Mouse (Mus musculus): ENCODE results near the gene Cbx2. TPM values are rescaled to one million over a fixed set of nuclear protein-coding genes. Genes with fewer than 3 reads are reported as not detected.

Gene Cbx2
- polyA plus RNA-seq, 1 experiment from 2014 or later = 115 TPM

- peak overlapping the region; percentile 100 for H3K27ac ChIP-seq
- peaks cover 42% of the 10 kb centered on the region for H3K36me3 ChIP-seq (replicated peaks)
- no peaks in the 10 kb centered on the region for H3K9me3 ChIP-seq
- peak overlapping the region; percentile 95 for H3K4me3 ChIP-seq
- DNase-seq (ENCODE audit: extremely low spot score, low spot score) = no peak
- peaks cover 54% of the 10 kb centered on the region for H3K4me1 ChIP-seq
- under 1% methylated on average over 15 of the region's 15 CpGs for WGBS
- peaks cover 35% of the 10 kb centered on the region for H3K27me3 ChIP-seq (ENCODE audit: poor library complexity, severe bottlenecking)
These were observed 836 bp downstream of the Cbx2 start for GRCm38 (mm10) chr11:119023616-119023980.

DNA sequence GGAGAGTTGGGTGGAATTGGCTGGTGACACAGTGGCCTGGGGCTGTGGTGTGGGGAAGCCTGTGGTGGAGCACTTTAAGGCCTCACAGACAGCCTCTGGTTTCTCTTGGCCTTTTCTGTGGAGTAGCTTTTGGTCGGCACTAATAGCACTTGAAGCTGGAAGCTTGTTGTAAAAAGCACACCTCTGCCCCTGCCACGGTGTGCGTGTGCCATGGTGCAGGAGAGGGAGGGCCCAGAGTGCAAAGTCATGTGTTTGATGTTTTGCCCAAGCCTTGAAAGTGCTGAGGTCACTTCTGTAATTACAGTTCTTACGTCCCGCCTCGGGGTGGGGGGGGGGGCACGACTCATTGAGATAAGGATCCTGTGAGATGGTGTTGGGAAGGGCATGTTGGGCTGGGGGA is 1.5 kb downstream of the Cbx2 start:
- no peak for DNase-seq (ENCODE audit: extremely low spot score, low spot score)
- H3K4me3 ChIP-seq = peak overlapping the region; percentile 95
- 27% methylated on average over 7 of the region's 7 CpGs for WGBS
- peaks cover 61% of the 10 kb centered on the region for H3K4me1 ChIP-seq
- H3K27ac ChIP-seq = peak overlapping the region; percentile 100
- peaks cover 49% of the 10 kb centered on the region for H3K36me3 ChIP-seq (replicated peaks)
- no peaks in the 10 kb centered on the region for H3K9me3 ChIP-seq
- H3K27me3 ChIP-seq (ENCODE audit: poor library complexity, severe bottlenecking) = peaks cover 29% of the 10 kb centered on the region

DNA sequence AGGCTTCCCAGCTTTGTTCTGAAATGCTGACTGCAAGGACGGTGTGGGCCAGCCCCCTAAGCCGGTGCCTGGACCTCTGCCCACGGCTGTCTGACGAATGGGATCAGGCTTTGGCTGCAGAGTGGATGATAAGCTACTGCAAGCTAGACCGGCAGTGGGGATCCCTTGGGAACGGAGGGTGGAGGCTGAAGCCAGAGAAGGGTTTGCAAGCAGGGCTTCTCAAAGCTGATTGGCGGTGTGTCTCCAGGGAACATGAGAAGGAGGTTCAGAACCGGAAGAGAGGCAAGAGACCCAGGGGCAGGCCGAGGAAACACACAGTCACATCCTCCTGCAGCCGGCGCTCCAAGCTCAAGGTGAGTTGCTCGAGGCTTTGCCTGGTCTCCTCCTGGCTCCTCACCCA is 3.4 kb downstream of the Cbx2 start:
- H3K27ac ChIP-seq = no peak overlapping the region
- H3K9me3 ChIP-seq = no peaks in the 10 kb centered on the region
- peak overlapping the region; percentile 11; the same call in 1 of the 2 replicates for H3K4me3 ChIP-seq
- peaks cover 9% of the 10 kb centered on the region for H3K27me3 ChIP-seq (ENCODE audit: poor library complexity, severe bottlenecking)
- 81% methylated on average over 12 of the region's 12 CpGs for WGBS
- DNase-seq (ENCODE audit: extremely low spot score, low spot score) = no peak
- peaks cover 70% of the 10 kb centered on the region for H3K4me1 ChIP-seq
- H3K36me3 ChIP-seq (replicated peaks) = peaks cover 67% of the 10 kb centered on the region

DNA sequence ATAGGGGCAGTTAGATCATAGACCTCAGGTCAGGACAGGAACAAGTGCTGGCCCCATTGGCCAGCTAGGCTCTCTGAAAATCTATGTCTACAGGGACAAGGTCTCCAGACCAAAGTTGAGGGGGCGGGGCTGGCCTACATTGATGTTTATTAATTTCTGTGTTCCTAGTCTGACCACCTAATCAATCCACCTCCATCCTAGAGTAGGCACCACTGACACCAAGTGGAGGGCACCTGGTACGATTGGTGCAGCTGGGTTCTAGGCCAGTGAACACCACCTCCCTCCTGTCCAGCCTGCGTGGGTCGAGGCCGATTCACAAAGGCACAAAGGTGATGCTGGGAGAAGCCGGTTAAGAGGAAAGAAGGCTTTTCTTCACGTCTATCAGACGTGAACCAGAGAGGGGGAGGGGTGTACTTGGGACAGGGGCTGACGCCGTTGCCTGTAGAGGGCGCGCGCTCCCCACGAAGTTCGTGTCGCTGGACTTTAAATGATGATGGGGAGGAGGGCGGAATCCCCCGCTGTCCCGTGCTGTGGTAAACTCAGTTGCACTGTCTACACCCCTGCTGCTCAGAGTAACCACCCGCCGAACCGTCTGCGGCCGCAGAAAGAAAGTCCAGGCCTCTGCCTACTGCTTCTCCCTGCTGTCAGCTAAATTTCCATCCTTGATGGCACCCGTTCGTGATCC is 11.3 kb downstream of the Cbx2 start:
- Histone ChIP-seq H3K4me1 (peaks cover 66% of the 10 kb centered on the region), H3K4me3 (peak overlapping the region; percentile 33), H3K9me3 (no peaks in the 10 kb centered on the region), H3K36me3 (replicated peaks) (peaks cover 37% of the 10 kb centered on the region), H3K27ac (no peak overlapping the region; the same call in 1 of the 2 replicates), H3K27me3 (ENCODE audit: poor library complexity, severe bottlenecking) (peaks cover 65% of the 10 kb centered on the region)
- WGBS = under 1% methylated on average over 26 of the region's 26 CpGs
- peak; percentile 80 for DNase-seq (ENCODE audit: extremely low spot score, low spot score)

- Histone ChIP-seq H3K4me1 (peaks cover 66% of the 10 kb centered on the region), H3K27me3 (ENCODE audit: poor library complexity, severe bottlenecking) (peaks cover 72% of the 10 kb centered on the region), H3K4me3 (peak overlapping the region; percentile 33), H3K9me3 (no peaks in the 10 kb centered on the region), H3K36me3 (replicated peaks) (peaks cover 35% of the 10 kb centered on the region), H3K27ac (no peak overlapping the region)
- WGBS = under 1% methylated on average over 19 of the region's 19 CpGs
- no peak for DNase-seq (ENCODE audit: extremely low spot score, low spot score)
These were observed 11.9 kb downstream of the Cbx2 start for GRCm38 (mm10) chr11:119034635-119035034.

GRCm38 (mm10) chr11:119035094-119035685 is 12.4 kb downstream of the Cbx2 start:
- H3K4me3 ChIP-seq = peak overlapping the region; percentile 33
- H3K27me3 ChIP-seq (ENCODE audit: poor library complexity, severe bottlenecking) = peaks cover 77% of the 10 kb centered on the region
- H3K36me3 ChIP-seq (replicated peaks) = peaks cover 29% of the 10 kb centered on the region
- H3K27ac ChIP-seq = no peak overlapping the region
- DNase-seq (ENCODE audit: extremely low spot score, low spot score) = no peak
- 2% methylated on average over 21 of the region's 21 CpGs for WGBS
- peaks cover 66% of the 10 kb centered on the region for H3K4me1 ChIP-seq
- H3K9me3 ChIP-seq = no peaks in the 10 kb centered on the region

DNA sequence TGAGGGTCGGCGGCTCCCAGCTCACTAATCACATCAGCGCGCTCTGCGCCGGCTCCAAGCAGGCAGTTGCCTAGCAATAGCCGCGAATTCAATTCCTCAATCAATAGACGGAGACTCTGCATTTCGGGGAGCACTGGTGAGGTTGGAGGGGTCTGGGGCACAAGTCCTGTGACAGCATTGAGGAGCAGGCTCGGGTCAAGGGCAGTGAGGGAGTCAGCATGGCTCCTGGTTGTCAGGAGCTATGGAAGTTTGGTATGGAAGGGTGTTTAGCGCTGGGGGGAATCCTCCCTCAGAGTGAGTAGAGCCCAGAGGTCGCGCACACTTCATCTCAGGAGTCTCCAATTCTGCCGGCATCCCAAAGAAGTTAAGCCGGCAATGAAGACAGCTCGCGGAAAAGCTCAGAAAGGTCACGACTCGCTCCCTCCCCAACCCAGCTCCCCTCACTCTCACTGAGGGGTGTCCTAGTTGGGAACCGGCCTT is 13.0 kb downstream of the Cbx2 start:
- H3K4me1 ChIP-seq = peaks cover 70% of the 10 kb centered on the region
- WGBS = under 1% methylated on average over 21 of the region's 21 CpGs
- H3K27ac ChIP-seq = no peak overlapping the region
- peak overlapping the region; percentile 33 for H3K4me3 ChIP-seq
- H3K9me3 ChIP-seq = no peaks in the 10 kb centered on the region
- peaks cover 24% of the 10 kb centered on the region for H3K36me3 ChIP-seq (replicated peaks)
- DNase-seq (ENCODE audit: extremely low spot score, low spot score) = peak; percentile 63
- peaks cover 77% of the 10 kb centered on the region for H3K27me3 ChIP-seq (ENCODE audit: poor library complexity, severe bottlenecking)

DNA sequence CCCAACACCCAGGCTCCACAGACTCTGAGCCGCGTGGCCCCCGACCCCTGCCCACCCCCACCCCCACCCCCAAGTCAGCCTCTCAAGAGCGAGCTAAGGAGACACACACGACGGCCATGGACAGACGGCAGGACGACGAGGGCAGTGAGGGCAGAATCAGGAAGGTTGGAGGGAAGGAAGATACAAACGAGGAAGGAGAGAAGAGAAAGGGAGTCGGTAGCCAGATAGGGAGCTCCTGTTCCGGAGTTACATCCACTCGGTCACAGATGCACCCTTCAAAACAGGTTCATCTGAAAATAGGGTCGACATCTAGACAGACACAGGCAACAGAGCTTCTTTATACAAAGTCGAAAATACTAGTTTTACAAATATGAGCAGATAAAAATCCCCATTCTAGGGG is 13.7 kb downstream of the Cbx2 start:
- no peak overlapping the region for H3K27ac ChIP-seq
- peak overlapping the region; percentile 70 for H3K4me3 ChIP-seq
- no peaks in the 10 kb centered on the region for H3K9me3 ChIP-seq
- under 1% methylated on average over 15 of the region's 15 CpGs for WGBS
- H3K27me3 ChIP-seq (ENCODE audit: poor library complexity, severe bottlenecking) = peaks cover 82% of the 10 kb centered on the region
- DNase-seq (ENCODE audit: extremely low spot score, low spot score) = no peak
- peaks cover 77% of the 10 kb centered on the region for H3K4me1 ChIP-seq
- peaks cover 18% of the 10 kb centered on the region for H3K36me3 ChIP-seq (replicated peaks)

DNA sequence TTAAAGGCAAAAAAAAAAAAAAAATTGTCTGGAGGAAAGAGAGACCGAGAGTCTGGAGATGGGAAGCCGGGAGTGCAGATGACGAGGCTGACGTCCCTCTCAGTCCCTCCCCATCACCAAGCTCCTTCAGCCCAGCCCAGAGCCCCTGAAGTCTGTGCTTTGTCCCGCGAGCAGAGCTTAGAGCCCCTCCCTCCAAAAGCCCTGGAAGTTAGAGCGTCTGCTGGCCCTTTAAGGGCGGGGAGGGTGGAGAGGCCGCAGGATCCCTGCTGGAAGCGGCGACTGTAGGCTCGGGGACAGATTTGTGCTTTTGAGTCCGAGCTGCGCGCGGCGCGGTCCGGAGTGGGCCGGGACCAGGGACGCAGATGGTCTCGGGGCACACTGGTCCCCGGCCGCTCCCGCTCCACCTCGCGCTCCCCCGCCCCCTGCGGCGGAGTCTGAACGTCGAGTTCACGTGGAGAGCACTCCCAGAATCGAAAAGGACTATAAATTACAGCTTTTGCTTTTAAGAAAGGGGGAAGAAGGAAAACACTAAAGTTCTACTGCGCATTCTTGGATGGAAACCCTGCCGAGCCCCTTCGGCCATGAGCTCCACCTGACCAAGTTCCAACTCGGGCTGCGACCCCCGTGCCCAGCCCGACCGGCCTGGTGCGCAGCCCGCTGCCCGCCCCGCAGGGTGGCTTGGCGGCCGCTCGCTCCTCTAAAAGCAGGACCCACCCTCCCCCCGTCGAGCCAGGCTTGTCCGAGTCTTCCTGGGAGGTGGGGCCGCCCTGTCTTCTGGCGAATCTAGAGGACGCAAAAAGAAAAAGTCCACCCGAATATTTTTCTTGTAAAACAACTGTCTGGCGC is 14.4 kb downstream of the Cbx2 start:
- peaks cover 11% of the 10 kb centered on the region for H3K36me3 ChIP-seq (replicated peaks)
- peak; percentile 61 for DNase-seq (ENCODE audit: extremely low spot score, low spot score)
- no peaks in the 10 kb centered on the region for H3K9me3 ChIP-seq
- H3K27me3 ChIP-seq (ENCODE audit: poor library complexity, severe bottlenecking) = peaks cover 89% of the 10 kb centered on the region
- H3K27ac ChIP-seq = peak overlapping the region; percentile 69
- peak overlapping the region; percentile 70 for H3K4me3 ChIP-seq
- under 1% methylated on average over 57 of the region's 57 CpGs for WGBS
- peaks cover 84% of the 10 kb centered on the region for H3K4me1 ChIP-seq

- DNase-seq (ENCODE audit: extremely low spot score, low spot score) = peak; percentile 51
- peaks cover 92% of the 10 kb centered on the region for H3K4me1 ChIP-seq
- H3K27ac ChIP-seq = no peak overlapping the region
- no peaks in the 10 kb centered on the region for H3K9me3 ChIP-seq
- peaks cover 92% of the 10 kb centered on the region for H3K27me3 ChIP-seq (ENCODE audit: poor library complexity, severe bottlenecking)
- peak overlapping the region; percentile 70 for H3K4me3 ChIP-seq
- WGBS = under 1% methylated on average over 18 of the region's 18 CpGs
- H3K36me3 ChIP-seq (replicated peaks) = peaks cover 10% of the 10 kb centered on the region
These were observed 15.1 kb downstream of the Cbx2 start for GRCm38 (mm10) chr11:119037780-119038401.

DNA sequence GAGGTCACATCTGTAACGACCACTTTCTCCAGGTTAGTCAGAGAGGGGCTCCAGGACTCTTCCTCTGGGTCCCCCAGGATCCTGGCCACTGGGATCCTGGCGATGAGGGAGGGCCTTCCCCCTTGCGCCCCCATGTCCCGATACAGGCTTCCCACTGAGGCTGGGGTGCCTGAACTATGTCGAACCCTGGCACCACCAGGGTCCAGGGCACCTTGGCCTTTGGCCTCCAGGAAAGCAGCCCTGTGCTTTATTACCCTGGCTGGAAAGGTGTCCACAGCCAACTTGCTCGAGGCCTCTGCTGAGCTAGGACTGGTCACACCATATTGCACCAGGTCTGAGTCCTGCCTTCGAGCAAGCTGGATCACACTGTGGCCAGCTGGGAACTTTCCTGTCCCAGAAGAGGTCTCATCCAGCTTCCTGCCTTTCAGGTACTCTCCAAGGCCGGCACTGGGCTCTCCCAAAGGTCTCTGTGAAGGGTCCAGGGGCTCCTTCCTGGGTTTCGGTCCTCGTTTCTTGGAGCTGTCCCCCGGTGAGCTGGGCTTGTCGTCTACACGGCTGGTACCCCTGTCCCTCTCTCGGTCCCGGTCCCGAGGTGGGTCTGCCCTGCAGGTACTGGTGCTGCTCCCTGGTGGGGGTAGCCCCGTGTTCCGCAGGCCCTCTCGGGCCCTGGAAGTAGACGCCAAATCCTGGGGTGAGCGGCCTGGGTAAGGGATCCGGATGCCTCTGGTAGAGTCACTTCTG is 16.2 kb downstream of the Cbx2 start:
- no peaks in the 10 kb centered on the region for H3K9me3 ChIP-seq
- peak; percentile 23 for DNase-seq (ENCODE audit: extremely low spot score, low spot score)
- peaks cover 92% of the 10 kb centered on the region for H3K27me3 ChIP-seq (ENCODE audit: poor library complexity, severe bottlenecking)
- H3K36me3 ChIP-seq (replicated peaks) = peaks cover 10% of the 10 kb centered on the region
- H3K27ac ChIP-seq = no peak overlapping the region
- H3K4me1 ChIP-seq = peaks cover 99% of the 10 kb centered on the region
- peak overlapping the region; percentile 70 for H3K4me3 ChIP-seq
- WGBS = 17% methylated on average over 22 of the region's 22 CpGs

All from forebrain, embryonic 10.5 days (tissue).